Mouse (Mus musculus) yolk sac, embryonic 10.5 days (tissue): ENCODE data around the gene Pofut2.
"Not testable (repeated sequence)": the region's sequence is repeated elsewhere in the genome, so short reads cannot be mapped to it uniquely, and the experiment has no call there.

Experiments used
- DNase-seq: peaks from one replicate; pipeline ENCODE4 v3.0.0-alpha.2; 2017; ENCODE audit warnings: low spot score

Gene Pofut2

GRCm38 (mm10) chr10:77266281-77266680 is 7.3 kb downstream of the Pofut2 start:
- no peak for DNase-seq

GRCm38 (mm10) chr10:77267027-77267426 is 8.0 kb downstream of the Pofut2 start:
- no peak for DNase-seq

GRCm38 (mm10) chr10:77269129-77269528 is 10.1 kb downstream of the Pofut2 start:
- no peak for DNase-seq

GRCm38 (mm10) chr10:77272980-77273730 is 14.1 kb downstream of the Pofut2 start:
- DNase-seq = no peak

- DNase-seq = no peak
Measured at GRCm38 (mm10) chr10:77273798-77274197, 14.8 kb downstream of the Pofut2 start.

- DNase-seq = not testable (repeated sequence)
Measured at GRCm38 (mm10) chr10:77282085-77282484, 23.1 kb downstream of the Pofut2 start.

GRCm38 (mm10) chr10:77282822-77283221 is 23.8 kb downstream of the Pofut2 start:
- DNase-seq = peak; percentile 49

- no peak for DNase-seq
Measured at GRCm38 (mm10) chr10:77284832-77285231, 25.8 kb downstream of the Pofut2 start.

GRCm38 (mm10) chr10:77287626-77288025 is 28.6 kb downstream of the Pofut2 start:
- no peak for DNase-seq

- DNase-seq = no peak
Measured at GRCm38 (mm10) chr10:77288639-77289195, 29.7 kb downstream of the Pofut2 start.

- no peak for DNase-seq
Measured at GRCm38 (mm10) chr10:77289559-77289958, 30.5 kb downstream of the Pofut2 start.

- DNase-seq = no peak
Measured at GRCm38 (mm10) chr10:77290624-77291366, 31.8 kb downstream of the Pofut2 start.

- no peak for DNase-seq
Measured at GRCm38 (mm10) chr10:77294691-77295090, 35.7 kb downstream of the Pofut2 start.

- no peak for DNase-seq
Measured at GRCm38 (mm10) chr10:77298621-77299020, 39.6 kb downstream of the Pofut2 start.

GRCm38 (mm10) chr10:77299194-77299593 is 40.2 kb downstream of the Pofut2 start:
- DNase-seq = no peak

- no peak for DNase-seq
Measured at GRCm38 (mm10) chr10:77300237-77300933, 41.4 kb downstream of the Pofut2 start.

- no peak for DNase-seq
Measured at GRCm38 (mm10) chr10:77300934-77301297, 41.9 kb downstream of the Pofut2 start.

GRCm38 (mm10) chr10:77304362-77304761 is 45.3 kb downstream of the Pofut2 start:
- DNase-seq = no peak

GRCm38 (mm10) chr10:77304840-77305533 is 46.0 kb downstream of the Pofut2 start:
- DNase-seq = no peak

GRCm38 (mm10) chr10:77305766-77306165 is 46.7 kb downstream of the Pofut2 start:
- no peak for DNase-seq

GRCm38 (mm10) chr10:77308978-77309377 is 50.0 kb downstream of the Pofut2 start:
- no peak for DNase-seq

- DNase-seq = no peak
Measured at GRCm38 (mm10) chr10:77314711-77315266, 55.8 kb downstream of the Pofut2 start.
